Mouse (Mus musculus): ENCODE data around the gene Matn1.

The Matn1 gene

DNA sequence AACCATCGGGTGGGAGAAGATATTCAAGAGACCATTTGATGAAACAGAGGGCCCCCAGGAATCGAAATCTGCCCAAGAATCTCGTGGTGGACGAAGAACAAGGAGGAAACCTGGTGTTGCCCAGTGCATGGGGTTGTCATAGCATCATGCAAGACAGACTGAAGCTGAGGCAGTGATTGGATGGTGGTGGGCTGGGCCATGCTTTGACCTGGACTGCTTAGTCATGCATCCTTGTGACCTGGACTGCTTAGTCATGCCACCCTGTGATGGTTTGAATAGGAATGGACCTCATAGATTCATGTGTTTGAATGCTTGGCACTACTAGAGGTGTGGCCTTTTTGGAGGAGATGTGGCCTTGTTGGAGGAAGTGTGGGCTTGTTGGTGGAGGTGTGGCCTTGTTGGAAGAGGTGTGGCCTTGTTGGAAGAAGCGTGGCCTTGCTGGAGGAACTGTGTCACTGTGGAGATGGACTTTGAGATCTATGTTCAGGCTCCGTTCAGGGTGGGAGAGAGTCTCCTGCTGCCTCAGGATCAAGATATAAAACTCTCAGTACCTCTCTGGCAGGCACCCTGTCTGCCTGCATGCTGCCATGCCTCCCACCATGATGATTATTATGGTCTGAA lies 44.1 kb downstream of the Matn1 start:
- DNase-seq, result no peak

DNA sequence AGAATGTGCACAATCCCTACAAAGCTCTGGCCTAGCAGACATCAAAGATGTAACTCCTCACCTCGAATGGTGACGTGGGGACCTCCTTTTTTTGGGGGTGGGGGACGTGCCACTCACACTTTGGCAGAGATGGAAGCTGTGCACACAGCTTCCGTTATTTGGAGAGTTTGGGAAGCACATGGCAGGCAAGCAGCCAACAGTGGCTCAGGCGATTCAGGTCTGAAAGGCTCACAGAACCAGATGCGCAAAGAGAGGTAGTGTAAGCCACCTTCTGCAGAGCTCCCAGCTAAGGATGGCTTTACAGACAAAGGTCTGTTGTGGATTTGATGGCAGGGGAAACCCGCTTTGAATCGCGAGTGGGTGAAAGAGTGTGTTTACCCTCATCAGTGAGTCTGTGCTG lies 45.0 kb downstream of the Matn1 start:
- no peak for DNase-seq

DNA sequence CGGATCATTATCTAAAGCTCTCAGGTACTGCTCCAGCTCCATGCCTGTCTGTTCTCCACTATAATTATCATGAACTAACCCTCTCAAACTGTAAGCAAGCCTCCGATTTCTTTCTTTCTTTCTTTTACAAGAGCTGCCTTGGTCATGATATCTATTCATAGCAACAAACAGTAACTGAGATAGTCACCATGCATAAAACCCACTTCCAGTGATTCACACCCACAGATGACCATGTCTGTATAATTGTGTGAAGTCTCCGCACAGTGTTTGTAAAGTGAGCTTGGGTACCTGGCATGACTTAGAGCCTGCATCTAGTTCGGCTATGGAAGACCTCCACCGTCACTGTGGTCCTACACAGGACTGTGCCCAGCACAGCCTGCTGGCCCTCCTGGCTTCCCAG lies 46.8 kb downstream of the Matn1 start:
- no peak for DNase-seq

DNA sequence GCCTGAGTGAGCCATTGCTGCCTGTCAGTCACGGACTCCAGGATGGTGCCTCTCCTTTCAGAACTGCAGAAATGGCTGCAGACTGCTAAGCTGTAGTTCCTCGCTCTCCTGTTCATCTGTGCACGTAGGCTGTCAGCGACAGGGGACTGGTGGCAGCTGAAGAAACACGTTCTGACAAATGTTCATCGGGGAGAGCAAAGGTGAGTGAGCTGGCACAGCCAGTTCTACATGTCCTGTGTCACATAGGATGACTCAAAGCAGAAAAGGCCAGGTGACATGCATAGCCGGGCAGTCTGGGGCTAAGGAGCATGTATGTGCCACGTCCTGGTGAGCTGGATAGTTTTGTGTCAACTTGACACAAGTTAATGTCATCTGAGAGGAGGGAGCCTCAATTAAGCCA lies 50.4 kb downstream of the Matn1 start:
- DNase-seq, result no peak

DNA sequence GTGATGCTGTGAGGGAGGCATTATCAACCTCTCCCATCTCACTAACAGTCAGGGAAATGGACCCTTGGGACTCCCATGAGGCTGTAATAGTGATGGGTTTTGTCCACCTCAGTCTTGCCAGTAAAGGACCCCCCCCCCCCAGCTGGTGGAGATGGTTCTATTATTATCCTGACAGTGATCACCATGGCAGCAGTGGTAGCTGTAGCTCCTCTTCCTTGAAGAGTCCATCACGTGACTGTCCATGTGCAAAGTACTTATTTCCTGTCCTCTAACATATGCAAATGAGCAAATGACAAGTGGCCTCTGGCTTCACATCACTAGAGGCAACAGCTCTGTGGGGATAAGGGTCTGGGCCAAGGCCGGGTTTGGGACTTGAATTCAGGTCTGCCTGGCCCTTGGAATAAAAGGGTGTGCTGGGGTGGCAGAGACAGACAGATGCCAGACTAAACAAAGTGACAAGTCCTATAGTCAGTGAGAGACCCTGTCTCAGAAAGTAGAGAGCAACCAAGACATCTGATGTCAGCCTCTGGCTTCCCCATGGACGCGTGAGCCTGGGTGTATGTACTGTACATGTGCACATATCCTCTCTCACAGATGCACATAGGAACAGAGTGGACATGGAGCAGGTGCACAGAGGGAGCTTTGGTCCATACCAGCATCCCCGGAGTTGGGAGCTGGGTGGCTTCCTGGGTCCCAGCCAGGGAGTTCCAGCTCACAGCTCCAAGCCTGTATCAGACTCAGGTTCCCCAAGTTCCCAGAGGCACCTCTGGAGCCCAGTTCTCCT lies 55.8 kb downstream of the Matn1 start:
- DNase-seq, result no peak

DNA sequence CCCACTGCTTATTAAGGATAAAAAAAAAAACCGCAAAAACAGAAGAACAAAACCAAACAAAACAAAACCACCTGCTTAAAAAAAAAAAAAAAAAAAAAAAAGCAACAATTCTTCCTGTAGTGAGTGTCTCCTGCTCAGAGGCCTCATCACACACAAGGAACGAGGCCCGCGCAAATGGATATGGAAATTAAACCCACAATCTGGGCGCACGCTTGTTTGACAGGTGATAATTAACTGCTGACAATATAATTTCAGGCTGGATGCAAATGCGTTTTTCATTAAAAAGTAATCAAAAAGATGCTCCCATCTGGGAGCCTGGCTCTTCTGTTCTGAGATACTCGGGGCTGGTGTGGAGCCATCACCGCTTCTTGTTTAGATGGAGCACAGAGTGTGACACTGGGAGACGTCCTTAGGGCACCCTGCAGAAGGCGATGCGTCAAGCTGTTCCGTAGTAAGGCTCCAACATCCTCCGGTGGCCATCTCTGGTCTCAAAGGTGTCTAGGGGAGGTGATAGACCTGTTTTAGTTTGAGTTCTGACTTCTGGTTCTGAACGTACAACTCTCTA lies 56.5 kb downstream of the Matn1 start:
- DNase-seq, result no peak
